Mouse (Mus musculus) cortical plate, adult 2 months (tissue): ENCODE measurements around the gene Sema6c. TPM values are rescaled to one million over a fixed set of nuclear protein-coding genes. Genes with fewer than 3 reads are reported as not detected.
A peak's percentile ranks its signal among the peaks of the same experiment; 100 is the strongest.

Experiments used
- H3K27ac ChIP-seq: fragments of 200-500 bp; 2 replicates; pipeline ENCODE4 v1.5.1; 2012; ENCODE audit warnings: low read length, control low read depth, inconsistent platforms; ENCODE audit not compliant: insufficient read depth
- H3K4me1 ChIP-seq: fragments of 200-500 bp; 2 replicates; pipeline ENCODE4 v1.6.1; 2011; ENCODE audit warnings: low read length; ENCODE audit not compliant: control insufficient read depth, insufficient read depth
- H3K4me3 ChIP-seq: fragments of 200-500 bp; 2 replicates; pipeline ENCODE4 v1.5.1; 2011; ENCODE audit warnings: mild to moderate bottlenecking, low read length, control low read depth; ENCODE audit not compliant: insufficient read depth
- CTCF ChIP-seq: fragments of 200-500 bp; IDR thresholded peaks from 2 replicates; pipeline ENCODE4 v1.5.1; 2011; ENCODE audit warnings: mild to moderate bottlenecking, control low read depth, low read length; ENCODE audit not compliant: insufficient read depth; ENCODE audit errors: extremely low read depth
- POLR2A ChIP-seq: fragments of 200-500 bp; IDR thresholded peaks from 2 replicates; pipeline ENCODE4 v1.6.1; 2011; ENCODE audit warnings: mild to moderate bottlenecking, low read length, control low read depth; ENCODE audit not compliant: insufficient read depth; ENCODE audit errors: extremely low read depth
- polyA plus RNA-seq: library from polyadenylated mRNA; depleted of rRNA; stranded (reverse); fragments of >200 nt; gene quantifications from 2 replicates; pipeline ENCODE4 v1.2.3, GENCODE M21; 2012

Gene Sema6c
- polyA plus RNA-seq, 1 experiment, result 26.1 TPM

DNA sequence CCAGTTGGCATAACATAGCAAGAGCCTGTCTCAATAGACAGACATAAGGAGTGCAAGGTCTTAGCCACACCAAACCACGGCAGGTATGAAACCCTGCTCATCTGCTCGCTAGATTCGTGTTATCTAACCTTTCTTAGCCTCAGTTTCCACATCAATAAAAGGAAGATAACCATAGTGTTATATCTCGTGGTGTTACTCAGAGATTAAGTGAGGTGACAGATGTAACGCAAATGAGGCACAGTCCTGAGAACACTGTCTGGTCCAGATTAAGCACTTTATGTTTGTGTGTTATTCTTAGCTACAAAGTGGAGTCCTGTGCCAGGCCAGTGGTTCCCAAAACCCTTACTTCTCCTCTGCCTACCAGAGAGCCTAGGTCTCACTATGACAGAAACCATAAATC is 4.6 kb downstream of the Sema6c start:
- peaks cover 3% of the 10 kb centered on the region; the same call in 1 of the 2 replicates for H3K4me1 ChIP-seq
- H3K4me3 ChIP-seq, result no peak overlapping the region
- TF ChIP-seq POLR2A (no peak), CTCF (no peak)
- H3K27ac ChIP-seq, result no peak overlapping the region

DNA sequence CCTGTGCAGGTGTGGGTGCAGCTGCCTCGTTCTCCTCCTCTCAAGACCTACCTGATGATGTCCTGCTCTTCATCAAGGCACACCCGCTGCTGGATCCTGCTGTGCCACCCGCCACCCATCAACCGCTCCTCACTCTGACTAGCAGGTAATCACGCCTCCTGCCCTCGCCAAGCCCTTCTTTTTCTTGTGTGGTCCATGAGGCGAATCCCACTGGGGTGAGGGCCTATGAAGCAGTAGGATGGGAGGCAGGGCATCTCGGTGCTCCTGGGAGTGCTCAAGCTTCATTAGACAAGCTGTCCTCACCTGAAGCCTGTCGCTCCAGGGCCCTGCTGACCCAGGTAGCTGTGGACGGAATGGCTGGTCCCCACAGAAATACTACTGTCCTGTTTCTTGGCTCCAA is 9.7 kb downstream of the Sema6c start:
- TF ChIP-seq POLR2A, result no peak
- no peak for TF ChIP-seq CTCF
- Histone ChIP-seq H3K27ac (no peak overlapping the region), H3K4me3 (no peak overlapping the region), H3K4me1 (no peaks in the 10 kb centered on the region)

DNA sequence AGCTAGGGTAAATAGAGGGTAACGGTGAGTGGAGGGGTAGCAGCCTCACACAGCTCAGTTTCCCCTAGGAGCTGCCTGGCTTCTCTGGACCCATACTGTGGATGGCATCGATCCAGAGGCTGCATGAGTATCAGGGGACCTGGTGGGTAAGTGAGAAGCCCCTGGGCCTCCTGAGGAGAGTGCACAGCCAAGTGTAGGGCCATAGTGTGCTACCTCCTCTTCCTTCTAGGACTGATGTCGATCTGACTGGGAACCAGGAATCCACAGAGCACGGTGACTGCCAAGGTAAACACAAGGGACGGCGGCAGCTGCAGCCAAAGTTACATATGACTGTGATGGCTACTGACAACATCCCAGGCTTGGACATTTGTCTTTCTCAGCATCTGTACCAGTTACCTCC is 10.8 kb downstream of the Sema6c start:
- no peak for TF ChIP-seq POLR2A
- no peak for TF ChIP-seq CTCF

GRCm38 (mm10) chr3:95172526-95173255 is 12.4 kb downstream of the Sema6c start:
- Histone ChIP-seq H3K4me3 (no peak overlapping the region), H3K27ac (no peak overlapping the region), H3K4me1 (no peaks in the 10 kb centered on the region)
- TF ChIP-seq POLR2A (no peak), CTCF (no peak)

More for the DNA sequence above, 10.8 kb downstream of the Sema6c start:
- Histone ChIP-seq H3K4me1 (no peaks in the 10 kb centered on the region), H3K4me3 (no peak overlapping the region), H3K27ac (no peak overlapping the region)

GRCm38 (mm10) chr3:95173256-95173949 is 13.1 kb downstream of the Sema6c start:
- no peaks in the 10 kb centered on the region for H3K4me1 ChIP-seq
- no peak for TF ChIP-seq POLR2A
- TF ChIP-seq CTCF, result no peak
- H3K27ac ChIP-seq, result no peak overlapping the region
- no peak overlapping the region for H3K4me3 ChIP-seq

GRCm38 (mm10) chr3:95174011-95174592 is 13.8 kb downstream of the Sema6c start:
- no peaks in the 10 kb centered on the region for H3K4me1 ChIP-seq
- H3K4me3 ChIP-seq, result no peak overlapping the region
- H3K27ac ChIP-seq, result no peak overlapping the region
- TF ChIP-seq CTCF (peak; percentile 68), POLR2A (no peak)

GRCm38 (mm10) chr3:95176500-95176899 is 16.2 kb downstream of the Sema6c start:
- H3K4me3 ChIP-seq, result no peak overlapping the region
- H3K4me1 ChIP-seq, result no peaks in the 10 kb centered on the region
- TF ChIP-seq POLR2A (no peak), CTCF (no peak)
- H3K27ac ChIP-seq, result no peak overlapping the region

DNA sequence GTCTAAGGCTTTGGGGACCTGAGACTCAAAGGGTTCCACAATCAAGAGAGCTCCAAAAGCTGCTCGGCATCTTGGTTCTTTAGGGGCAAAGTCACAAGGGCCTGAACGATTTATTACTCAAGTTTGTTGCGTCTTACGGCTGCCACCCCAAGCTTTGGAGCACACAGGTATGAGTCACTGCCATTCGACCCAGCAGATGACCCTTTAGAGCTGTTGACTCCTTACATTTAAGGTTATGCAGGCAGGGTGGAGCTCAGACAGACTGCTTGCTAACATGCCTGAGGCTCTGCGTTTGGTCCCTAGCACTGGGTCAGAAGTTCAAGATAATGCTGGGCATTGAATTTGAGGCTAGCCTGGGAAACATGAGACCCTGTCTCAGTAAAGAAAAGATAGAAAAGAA is 17.3 kb downstream of the Sema6c start:
- Histone ChIP-seq H3K4me1 (no peaks in the 10 kb centered on the region), H3K27ac (no peak overlapping the region), H3K4me3 (no peak overlapping the region)
- no peak for TF ChIP-seq CTCF
- TF ChIP-seq POLR2A, result no peak

DNA sequence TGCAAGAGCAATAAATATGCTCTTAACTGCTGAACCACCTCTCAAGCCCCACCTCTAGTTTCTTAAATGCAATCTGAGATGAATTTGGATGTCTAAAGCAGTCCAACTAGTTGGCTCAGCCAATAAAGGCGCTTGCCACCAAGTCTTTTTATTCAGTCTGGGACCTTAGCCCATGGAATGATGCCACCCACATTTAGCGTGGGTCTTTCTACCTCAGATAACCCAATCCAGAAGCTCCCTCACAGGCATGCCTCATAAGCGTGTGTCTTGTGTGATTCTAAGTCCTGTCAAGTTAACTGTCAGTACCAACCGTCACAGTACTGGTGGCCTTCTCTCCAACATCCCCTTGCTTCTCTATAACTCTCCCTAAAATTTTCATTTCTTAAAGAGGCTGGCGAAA is 18.7 kb downstream of the Sema6c start:
- Histone ChIP-seq H3K27ac (no peak overlapping the region), H3K4me1 (no peaks in the 10 kb centered on the region), H3K4me3 (no peak overlapping the region)
- no peak for TF ChIP-seq CTCF
- TF ChIP-seq POLR2A, result no peak
